7 mouse cellular contexts compared by ENCODE assay signal in the genomic region with DNA sequence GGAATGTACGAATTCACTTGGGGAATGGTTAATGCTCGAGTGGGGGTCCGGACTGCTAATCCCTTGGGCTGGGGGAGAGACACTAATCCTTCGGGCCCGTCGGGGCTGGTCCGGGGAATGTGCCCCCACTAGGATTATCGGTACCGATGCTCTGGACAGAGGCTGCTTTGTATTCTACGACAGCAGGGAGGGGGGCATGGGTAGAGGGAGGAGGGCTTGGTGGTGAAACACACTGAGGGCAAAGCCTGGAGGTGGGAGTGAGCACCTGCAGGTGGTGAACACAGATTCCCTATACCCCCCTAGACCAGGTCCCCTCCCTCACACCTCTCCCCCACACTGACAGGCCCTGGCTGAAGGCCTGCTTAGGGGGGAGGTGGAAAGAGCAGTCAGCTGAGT. TPM values are rescaled to one million over a fixed set of nuclear protein-coding genes. Genes with fewer than 3 reads are reported as not detected.
A peak's percentile ranks its signal among the peaks of the same experiment; 100 is the strongest.
DNase-seq lines count a peak whose midpoint lies in the region; ATAC-seq lines count a peak whose summit lies in the region.

No protein-coding gene starts in this region.

- H3K36me3 ChIP-seq in neural tube, embryonic 11.5 days (ENCODE audit: control insufficient read depth, insufficient read depth, low read length) = peaks cover 2% of the 10 kb centered on the region
- peaks cover 32% of the 10 kb centered on the region for H3K36me3 ChIP-seq in forebrain, embryonic 10.5 days (replicated peaks)
- peaks cover 24% of the 10 kb centered on the region for H3K36me3 ChIP-seq in limb, embryonic 10.5 days
- peaks cover 13% of the 10 kb centered on the region for H3K36me3 ChIP-seq in neural tube, embryonic 15.5 days

- H3K27me3 ChIP-seq in neural tube, embryonic 11.5 days (ENCODE audit: control insufficient read depth, insufficient read depth, low read length) = no peaks in the 10 kb centered on the region
- peaks cover 19% of the 10 kb centered on the region for H3K27me3 ChIP-seq in forebrain, embryonic 10.5 days (ENCODE audit: poor library complexity, severe bottlenecking)
- peaks cover 9% of the 10 kb centered on the region; the same call in 1 of the 2 replicates for H3K27me3 ChIP-seq in limb, embryonic 10.5 days (ENCODE audit: low read depth, poor library complexity, severe bottlenecking)
- H3K27me3 ChIP-seq in neural tube, embryonic 15.5 days (replicated peaks) = peaks cover 10% of the 10 kb centered on the region

- H3K27ac ChIP-seq in neural tube, embryonic 11.5 days (ENCODE audit: low read depth, low read length) = no peak overlapping the region
- H3K27ac ChIP-seq in forebrain, embryonic 10.5 days = peak overlapping the region; percentile 85
- H3K27ac ChIP-seq in limb, embryonic 10.5 days = peak overlapping the region; percentile 88
- H3K27ac ChIP-seq in neural tube, embryonic 15.5 days (replicated peaks) = no peak overlapping the region

- no peak for ATAC-seq in neural tube, embryonic 11.5 days (ENCODE audit: insufficient read depth, low FRiP score, low TSS enrichment)
- no peak for ATAC-seq in neural tube, embryonic 15.5 days (ENCODE audit: low FRiP score)

- peak overlapping the region; percentile 26; the same call in 1 of the 2 replicates for H3K9ac ChIP-seq in neural tube, embryonic 11.5 days (ENCODE audit: low read length)
- peak overlapping the region; percentile 49 for H3K9ac ChIP-seq in neural tube, embryonic 15.5 days (replicated peaks)

- H3K9me3 ChIP-seq in neural tube, embryonic 11.5 days (ENCODE audit: control insufficient read depth, low read length) = no peaks in the 10 kb centered on the region
- H3K9me3 ChIP-seq in forebrain, embryonic 10.5 days = no peaks in the 10 kb centered on the region
- no peaks in the 10 kb centered on the region for H3K9me3 ChIP-seq in limb, embryonic 10.5 days (replicated peaks)
- H3K9me3 ChIP-seq in neural tube, embryonic 15.5 days (replicated peaks) = no peaks in the 10 kb centered on the region

- no peak for DNase-seq in neural tube, embryonic 11.5 days (ENCODE audit: low spot score)
- DNase-seq in neural tube, embryonic 10.5 days (ENCODE audit: extremely low spot score, low spot score) = no peak
- peak; percentile 38 for DNase-seq in forebrain, embryonic 10.5 days (ENCODE audit: extremely low spot score, low spot score)
- DNase-seq in limb, embryonic 10.5 days (ENCODE audit: low spot score) = no peak
- no peak for DNase-seq in c-Kit-positive CD71-positive TER-119-positive erythroid progenitor cells, embryonic 14.5 days (ENCODE audit: low spot score)
- no peak for DNase-seq in frontal cortex, postnatal 10 days (ENCODE audit: low spot score in 2 of 2)

- H3K4me1 ChIP-seq in neural tube, embryonic 11.5 days (ENCODE audit: control insufficient read depth, insufficient read depth, low read length) = peaks cover 36% of the 10 kb centered on the region
- peaks cover 69% of the 10 kb centered on the region for H3K4me1 ChIP-seq in forebrain, embryonic 10.5 days
- peaks cover 58% of the 10 kb centered on the region for H3K4me1 ChIP-seq in limb, embryonic 10.5 days
- peaks cover 60% of the 10 kb centered on the region for H3K4me1 ChIP-seq in neural tube, embryonic 15.5 days

- peak overlapping the region; percentile 78 for H3K4me2 ChIP-seq in neural tube, embryonic 11.5 days (ENCODE audit: low read depth)
- peak overlapping the region; percentile 91 for H3K4me2 ChIP-seq in neural tube, embryonic 15.5 days

- H3K4me3 ChIP-seq in neural tube, embryonic 11.5 days (ENCODE audit: low read depth, low read length) = peak overlapping the region; percentile 54
- peak overlapping the region; percentile 75 for H3K4me3 ChIP-seq in forebrain, embryonic 10.5 days
- peak overlapping the region; percentile 77 for H3K4me3 ChIP-seq in limb, embryonic 10.5 days
- peak overlapping the region; percentile 60 for H3K4me3 ChIP-seq in neural tube, embryonic 15.5 days (replicated peaks)

- 1% methylated on average over 10 of the region's 10 CpGs for WGBS in neural tube, embryonic 11.5 days
- 2% methylated on average over 10 of the region's 10 CpGs for WGBS in forebrain, embryonic 10.5 days
- WGBS in limb, embryonic 10.5 days = 1% methylated on average over 10 of the region's 10 CpGs
- WGBS in neural tube, embryonic 15.5 days = 1% methylated on average over 10 of the region's 10 CpGs

RNA-seq across cellular contexts. Expression of gene Slc4a2, which starts 2.4 kb away (rescaled TPM):
- polyA plus RNA-seq in neural tube, embryonic 11.5 days (2014; fragmentation: Nextera tagmentation; extraction: Ambion mirVana) = 18.0 and 18.1 TPM in 2 replicates
- 32.8 and 33.6 TPM in 2 replicates for polyA plus RNA-seq in forebrain, embryonic 10.5 days (2016; fragmentation: Nextera tagmentation; extraction: Ambion mirVana)
- polyA plus RNA-seq in limb, embryonic 10.5 days (2016; fragmentation: Nextera tagmentation; extraction: Ambion mirVana) = 33.7 and 43.9 TPM in 2 replicates
- polyA plus RNA-seq in neural tube, embryonic 15.5 days (2015; fragmentation: Nextera tagmentation; extraction: Ambion mirVana) = 15.3 and 19.1 TPM in 2 replicates

RNA-seq across cellular contexts. Expression of gene Cdk5, which starts 2.7 kb away (rescaled TPM):
- 59.1 and 64.9 TPM in 2 replicates for polyA plus RNA-seq in neural tube, embryonic 11.5 days (2014; fragmentation: Nextera tagmentation; extraction: Ambion mirVana)
- polyA plus RNA-seq in forebrain, embryonic 10.5 days (2016; fragmentation: Nextera tagmentation; extraction: Ambion mirVana) = 42.7 and 48.9 TPM in 2 replicates
- polyA plus RNA-seq in limb, embryonic 10.5 days (2016; fragmentation: Nextera tagmentation; extraction: Ambion mirVana) = 37.2 and 48.5 TPM in 2 replicates
- 113 and 133 TPM in 2 replicates for polyA plus RNA-seq in neural tube, embryonic 15.5 days (2015; fragmentation: Nextera tagmentation; extraction: Ambion mirVana)

RNA-seq across cellular contexts. Expression of gene Asic3, which starts 12.8 kb away (rescaled TPM):
- polyA plus RNA-seq in neural tube, embryonic 11.5 days (2014; fragmentation: Nextera tagmentation; extraction: Ambion mirVana) = 0.12 and 0.54 TPM in 2 replicates
- 0.20 TPM in 1 of 2 replicates, not detected in the other for polyA plus RNA-seq in forebrain, embryonic 10.5 days (2016; fragmentation: Nextera tagmentation; extraction: Ambion mirVana)
- 0.13 and 0.30 TPM in 2 replicates for polyA plus RNA-seq in limb, embryonic 10.5 days (2016; fragmentation: Nextera tagmentation; extraction: Ambion mirVana)
- polyA plus RNA-seq in neural tube, embryonic 15.5 days (2015; fragmentation: Nextera tagmentation; extraction: Ambion mirVana) = 1.6 and 2.4 TPM in 2 replicates

RNA-seq across cellular contexts. Expression of gene Fastk, which starts 19.1 kb away (rescaled TPM):
- 89.7 and 93.7 TPM in 2 replicates for polyA plus RNA-seq in neural tube, embryonic 11.5 days (2014; fragmentation: Nextera tagmentation; extraction: Ambion mirVana)
- polyA plus RNA-seq in forebrain, embryonic 10.5 days (2016; fragmentation: Nextera tagmentation; extraction: Ambion mirVana) = 106 and 108 TPM in 2 replicates
- polyA plus RNA-seq in limb, embryonic 10.5 days (2016; fragmentation: Nextera tagmentation; extraction: Ambion mirVana) = 101 and 118 TPM in 2 replicates
- polyA plus RNA-seq in neural tube, embryonic 15.5 days (2015; fragmentation: Nextera tagmentation; extraction: Ambion mirVana) = 111 TPM in 2 replicates

RNA-seq across cellular contexts. Expression of gene Tmub1, which starts 21.6 kb away (rescaled TPM):
- polyA plus RNA-seq in neural tube, embryonic 11.5 days (2014; fragmentation: Nextera tagmentation; extraction: Ambion mirVana) = 31.5 and 33.1 TPM in 2 replicates
- 28.4 and 31.8 TPM in 2 replicates for polyA plus RNA-seq in forebrain, embryonic 10.5 days (2016; fragmentation: Nextera tagmentation; extraction: Ambion mirVana)
- polyA plus RNA-seq in limb, embryonic 10.5 days (2016; fragmentation: Nextera tagmentation; extraction: Ambion mirVana) = 22.1 and 24.2 TPM in 2 replicates
- polyA plus RNA-seq in neural tube, embryonic 15.5 days (2015; fragmentation: Nextera tagmentation; extraction: Ambion mirVana) = 54.8 and 62.8 TPM in 2 replicates

Comparison
In these comparisons a context has a peak if more than half of its experiments do, and no peak if none do; other contexts are left out.
1. H3K27ac ChIP-seq: peak in forebrain, embryonic 10.5 days (single experiment) and limb, embryonic 10.5 days (single experiment); none in neural tube, embryonic 11.5 days (single experiment) and neural tube, embryonic 15.5 days (single experiment).
2. Peak in every context shown above with its lines, with median percentiles within 50 percentile points of each other: H3K4me3 ChIP-seq.